Mouse (Mus musculus): ENCODE data around the gene Olfr706. TPM values are rescaled to one million over a fixed set of nuclear protein-coding genes. Genes with fewer than 3 reads are reported as not detected.
"Not testable (repeated sequence)": the region's sequence is repeated elsewhere in the genome, so short reads cannot be mapped to it uniquely, and the experiment has no call there.

Olfr706 gene
- total RNA-seq (2014; fragmentation: Nextera tagmentation) (not detected in 2 replicates), total RNA-seq (2017) (not detected in 2 replicates)

DNA sequence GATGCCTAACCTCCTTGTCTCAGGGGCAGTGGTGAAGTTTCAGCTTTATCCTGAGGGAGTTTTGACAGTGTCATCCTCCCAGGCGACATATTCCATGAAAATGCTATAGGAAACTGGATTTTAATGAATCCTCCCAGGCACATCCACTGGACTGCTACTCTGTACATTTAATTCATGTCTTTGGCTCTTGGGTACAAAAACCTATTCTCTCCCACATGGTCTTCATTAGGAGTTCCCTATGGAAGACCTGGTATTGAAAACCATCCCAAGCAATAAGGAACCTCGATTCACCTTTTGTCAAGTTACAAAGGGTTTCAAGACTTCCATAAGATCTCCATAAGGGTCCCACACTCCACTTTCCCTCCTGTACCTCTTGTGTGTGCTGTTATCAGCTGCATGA lies at the start of gene Olfr706:
Olfr706 (minus strand) TSS at position 101 of the 400 bp plus-strand sequence.
- ATAC-seq (replicated peaks; ENCODE audit: low FRiP score, low TSS enrichment, poor library complexity, severe bottlenecking): no peak

DNA sequence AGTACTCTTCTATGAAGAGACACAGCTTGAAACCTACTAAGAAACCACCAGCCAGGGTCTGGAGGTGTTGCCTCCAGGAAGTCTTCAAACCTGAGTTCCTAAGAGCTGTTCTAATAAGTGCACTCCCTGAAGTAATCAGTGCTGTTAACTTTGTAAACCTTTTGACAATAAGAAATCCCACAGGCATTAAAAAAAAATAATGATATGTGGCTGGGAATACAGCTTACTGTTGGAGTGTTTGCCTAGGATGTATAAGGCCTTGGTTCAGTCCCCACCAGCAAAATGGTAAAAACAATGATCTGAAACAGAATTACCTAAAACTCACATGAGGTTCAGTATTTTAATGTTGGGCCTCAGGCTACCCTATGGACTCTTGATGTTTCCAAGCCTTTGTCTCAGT lies 44.2 kb upstream of the Olfr706 start, which contains the start of gene Olfr709-ps1:
Olfr709-ps1 (minus strand) TSS at position 101 of the 400 bp plus-strand sequence.
- ATAC-seq (replicated peaks; ENCODE audit: low FRiP score, low TSS enrichment, poor library complexity, severe bottlenecking): no peak

DNA sequence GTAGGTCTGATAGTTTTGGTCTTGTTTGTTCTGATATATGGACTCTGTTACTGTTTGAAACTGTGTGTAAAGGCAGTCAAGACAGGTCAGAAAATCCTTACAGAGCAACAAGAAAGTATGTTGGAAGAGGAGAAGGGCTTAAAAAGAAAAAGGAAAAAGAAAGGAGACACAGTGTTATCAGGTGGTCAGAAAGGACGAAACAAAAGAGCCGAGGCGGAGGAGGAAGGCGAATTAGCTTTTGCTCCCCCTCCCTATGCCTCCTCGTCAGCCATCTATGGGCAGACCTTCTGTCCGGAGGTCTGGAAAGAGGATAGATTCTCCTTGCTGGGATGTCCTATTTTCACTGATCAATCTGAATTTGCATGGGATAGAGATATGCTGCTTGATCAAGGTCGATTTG lies 33.0 kb upstream of the Olfr706 start:
- ATAC-seq (replicated peaks; ENCODE audit: low FRiP score, low TSS enrichment, poor library complexity, severe bottlenecking): not testable (repeated sequence)

DNA sequence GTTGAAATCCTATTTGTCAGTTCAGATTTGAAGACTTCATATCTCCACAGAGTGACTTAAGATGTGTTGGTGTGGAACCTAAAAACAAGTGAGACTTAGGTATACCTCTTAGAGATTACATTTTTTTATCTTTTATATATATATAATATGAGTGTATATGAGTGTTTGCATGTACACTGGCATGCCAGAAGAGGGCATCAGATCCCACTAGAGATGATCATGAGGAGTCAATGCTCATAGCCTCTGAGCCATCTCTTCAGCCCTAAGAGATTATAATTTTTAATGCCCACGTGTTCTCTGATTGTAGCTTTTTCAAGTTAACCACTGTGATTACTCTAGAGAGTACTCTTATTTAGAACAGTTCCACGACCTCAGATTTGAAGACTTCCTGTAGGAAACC lies 19.7 kb upstream of the Olfr706 start, which contains the start of gene Olfr1532-ps1:
Olfr1532-ps1 (plus strand) TSS at position 326 of the 400 bp plus-strand sequence.
- no peak; the same call in 1 of the 2 replicates for ATAC-seq (replicated peaks; ENCODE audit: low FRiP score, low TSS enrichment, poor library complexity, severe bottlenecking)

DNA sequence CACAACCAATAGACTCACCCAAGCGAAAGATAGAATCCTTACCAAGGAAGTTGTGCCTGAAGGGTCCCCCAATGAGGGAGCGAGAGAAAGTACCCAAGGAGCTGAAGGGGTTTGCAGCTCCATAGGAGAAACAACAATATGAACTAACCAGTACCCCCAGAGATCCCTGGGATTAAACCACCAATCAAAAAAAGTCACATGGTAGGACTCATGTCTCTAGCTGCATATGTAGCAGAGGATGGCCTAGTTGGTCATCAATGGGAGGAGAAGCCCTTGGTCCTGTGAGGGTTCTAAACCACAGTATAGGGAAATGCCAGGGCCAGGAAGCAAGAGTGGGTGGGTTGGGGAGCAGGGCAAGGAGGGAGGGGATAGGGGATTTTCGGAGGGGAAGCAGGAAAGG lies 13.2 kb upstream of the Olfr706 start, which contains the start of gene Olfr707:
Olfr707 (minus strand) TSS at position 101 of the 400 bp plus-strand sequence.
- ATAC-seq (replicated peaks; ENCODE audit: low FRiP score, low TSS enrichment, poor library complexity, severe bottlenecking): not testable (repeated sequence)

DNA sequence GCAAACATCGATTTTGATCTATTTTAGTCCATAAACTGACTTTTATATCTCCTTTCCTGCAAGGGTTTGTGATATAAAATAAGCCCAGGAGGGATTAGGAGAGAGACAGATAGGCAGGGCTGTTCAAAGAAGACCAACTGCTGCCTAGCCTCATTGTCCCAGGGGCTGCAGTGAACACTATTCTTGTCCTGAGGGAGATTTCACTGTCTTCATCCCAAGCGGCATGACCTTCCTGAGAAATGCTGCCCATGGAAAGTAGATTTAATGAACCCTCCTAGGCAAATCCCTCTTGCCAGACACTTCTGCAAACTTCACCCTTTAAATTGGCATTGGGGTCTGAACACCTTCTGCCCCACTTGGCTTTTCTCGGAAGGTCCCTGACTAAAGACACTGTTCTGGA lies 11.2 kb downstream of the Olfr706 start, which contains the start of gene Olfr705:
Olfr705 (minus strand) TSS at position 101 of the 400 bp plus-strand sequence.
- ATAC-seq (replicated peaks; ENCODE audit: low FRiP score, low TSS enrichment, poor library complexity, severe bottlenecking): no peak

DNA sequence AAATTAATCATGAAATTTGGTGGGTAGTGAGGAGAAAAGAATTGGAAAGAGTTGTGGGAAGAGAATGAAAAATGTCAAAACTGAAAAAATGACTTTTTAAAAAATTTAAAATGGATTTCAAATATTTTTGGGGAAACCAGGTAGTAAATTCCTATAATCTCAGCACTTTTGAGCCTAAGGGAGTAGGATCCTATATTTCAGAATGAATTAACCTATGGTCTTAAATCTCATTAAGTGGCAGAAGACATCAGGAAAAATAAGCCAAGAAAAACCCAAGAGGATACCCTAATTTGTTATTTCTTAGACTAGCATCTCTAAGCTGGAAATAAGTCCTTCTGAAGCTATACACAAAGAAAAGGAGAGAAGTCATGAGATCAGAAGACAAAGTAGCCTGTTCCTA lies 25.1 kb downstream of the Olfr706 start, which contains the start of gene Olfr704:
Olfr704 (plus strand) TSS at position 301 of the 400 bp plus-strand sequence.
- no peak for ATAC-seq (replicated peaks; ENCODE audit: low FRiP score, low TSS enrichment, poor library complexity, severe bottlenecking)

DNA sequence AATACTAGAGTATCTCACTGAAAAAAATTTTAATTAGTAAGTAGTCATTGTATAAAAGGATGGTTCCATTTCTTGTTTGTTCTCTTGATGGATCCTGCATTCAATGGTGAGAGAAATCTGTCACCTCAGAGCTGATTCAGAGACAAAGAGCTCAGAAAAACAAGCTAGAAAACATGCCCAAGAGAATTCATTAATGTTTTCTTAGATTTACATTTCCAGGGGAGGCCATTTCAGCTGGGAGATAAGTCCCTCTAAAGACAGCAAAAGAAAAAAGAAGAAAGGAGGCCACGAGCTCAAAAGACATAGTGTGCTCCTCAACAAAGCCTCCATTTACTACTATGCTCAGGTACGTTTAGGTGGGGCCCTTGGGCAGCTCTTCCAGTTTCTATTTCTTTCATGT lies 44.9 kb downstream of the Olfr706 start, which contains the start of gene Olfr703:
Olfr703 (plus strand) TSS at position 301 of the 400 bp plus-strand sequence.
- ATAC-seq (replicated peaks; ENCODE audit: low FRiP score, low TSS enrichment, poor library complexity, severe bottlenecking): no peak

DNA sequence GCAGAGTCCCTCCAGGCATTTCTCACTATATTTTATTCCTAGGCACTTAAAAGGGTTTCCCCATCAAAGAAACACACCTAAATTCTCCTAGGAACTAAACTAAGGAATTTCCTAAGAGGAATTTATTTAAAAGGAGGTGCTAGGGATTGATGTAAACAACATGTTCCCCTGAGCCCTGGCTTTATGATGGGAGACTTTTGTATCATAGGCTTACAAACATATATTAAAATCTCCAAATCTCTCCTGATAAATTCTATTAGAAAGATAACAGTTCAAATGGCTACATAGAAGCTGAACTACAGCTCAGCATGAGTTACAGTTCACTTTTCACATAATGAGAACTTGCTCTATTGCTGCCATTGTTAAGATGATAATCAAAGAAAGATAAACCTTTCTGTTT lies 54.2 kb downstream of the Olfr706 start, which contains the start of gene Olfr702:
Olfr702 (minus strand) TSS at position 101 of the 400 bp plus-strand sequence.
- ATAC-seq (replicated peaks; ENCODE audit: low FRiP score, low TSS enrichment, poor library complexity, severe bottlenecking): no peak

Other genes starting within 250 kb of the Olfr706 start
- gene Olfr693, start 207.6 kb downstream of the Olfr706 start, total RNA-seq (2014; fragmentation: Nextera tagmentation): not detected in 2 replicates
- gene Olfr693, start 207.6 kb downstream of the Olfr706 start, total RNA-seq (2017): not detected in 2 replicates
- gene Olfr694, start 196.3 kb downstream of the Olfr706 start, total RNA-seq (2014; fragmentation: Nextera tagmentation): not detected in 2 replicates
- not detected in 2 replicates for gene Olfr694, start 196.3 kb downstream of the Olfr706 start, total RNA-seq (2017)
- gene Olfr695, start 171.8 kb downstream of the Olfr706 start, total RNA-seq (2014; fragmentation: Nextera tagmentation): not detected in 2 replicates
- gene Olfr695, start 171.8 kb downstream of the Olfr706 start, total RNA-seq (2017): not detected in 2 replicates
- not detected in 2 replicates for gene Olfr697, start 145.7 kb downstream of the Olfr706 start, total RNA-seq (2014; fragmentation: Nextera tagmentation)
- not detected in 2 replicates for gene Olfr697, start 145.7 kb downstream of the Olfr706 start, total RNA-seq (2017)
- not detected in 2 replicates for gene Olfr698, start 132.8 kb downstream of the Olfr706 start, total RNA-seq (2014; fragmentation: Nextera tagmentation)
- gene Olfr698, start 132.8 kb downstream of the Olfr706 start, total RNA-seq (2017): not detected in 2 replicates
- not detected in 2 replicates for gene Olfr699, start 95.0 kb downstream of the Olfr706 start, total RNA-seq (2014; fragmentation: Nextera tagmentation)
- not detected in 2 replicates for gene Olfr699, start 95.0 kb downstream of the Olfr706 start, total RNA-seq (2017)
- not detected in 2 replicates for gene Olfr700, start 79.3 kb downstream of the Olfr706 start, total RNA-seq (2014; fragmentation: Nextera tagmentation)
- not detected in 2 replicates for gene Olfr700, start 79.3 kb downstream of the Olfr706 start, total RNA-seq (2017)
- gene Olfr701, start 74.0 kb downstream of the Olfr706 start, total RNA-seq (2014; fragmentation: Nextera tagmentation): not detected in 2 replicates
- not detected in 2 replicates for gene Olfr701, start 74.0 kb downstream of the Olfr706 start, total RNA-seq (2017)
- not detected in 2 replicates for gene Olfr702, start 54.3 kb downstream of the Olfr706 start, total RNA-seq (2014; fragmentation: Nextera tagmentation)
- gene Olfr702, start 54.3 kb downstream of the Olfr706 start, total RNA-seq (2017): not detected in 2 replicates
- gene Olfr703, start 44.8 kb downstream of the Olfr706 start, total RNA-seq (2014; fragmentation: Nextera tagmentation): not detected in 2 replicates
- gene Olfr703, start 44.8 kb downstream of the Olfr706 start, total RNA-seq (2017): not detected in 2 replicates
- not detected in 2 replicates for gene Olfr704, start 25.0 kb downstream of the Olfr706 start, total RNA-seq (2014; fragmentation: Nextera tagmentation)
- gene Olfr704, start 25.0 kb downstream of the Olfr706 start, total RNA-seq (2017): not detected in 2 replicates
- gene Olfr705, start 11.3 kb downstream of the Olfr706 start, total RNA-seq (2014; fragmentation: Nextera tagmentation): not detected in 2 replicates
- gene Olfr705, start 11.3 kb downstream of the Olfr706 start, total RNA-seq (2017): not detected in 2 replicates
- gene Olfr707, start 13.1 kb upstream of the Olfr706 start, total RNA-seq (2014; fragmentation: Nextera tagmentation): not detected in 2 replicates
- gene Olfr707, start 13.1 kb upstream of the Olfr706 start, total RNA-seq (2017): not detected in 2 replicates
- not detected in 2 replicates for gene Olfr1532-ps1, start 19.8 kb upstream of the Olfr706 start, total RNA-seq (2014; fragmentation: Nextera tagmentation)
- gene Olfr1532-ps1, start 19.8 kb upstream of the Olfr706 start, total RNA-seq (2017): not detected in 2 replicates
- gene Olfr709-ps1, start 44.1 kb upstream of the Olfr706 start, total RNA-seq (2014; fragmentation: Nextera tagmentation): not detected in 2 replicates
- not detected in 2 replicates for gene Olfr709-ps1, start 44.1 kb upstream of the Olfr706 start, total RNA-seq (2017)
- gene Olfr710, start 60.1 kb upstream of the Olfr706 start, total RNA-seq (2014; fragmentation: Nextera tagmentation): not detected in 2 replicates
- not detected in 2 replicates for gene Olfr710, start 60.1 kb upstream of the Olfr706 start, total RNA-seq (2017)
- gene Olfr6, start 75.8 kb upstream of the Olfr706 start, total RNA-seq (2014; fragmentation: Nextera tagmentation): not detected in 2 replicates
- not detected in 2 replicates for gene Olfr6, start 75.8 kb upstream of the Olfr706 start, total RNA-seq (2017)
- gene Olfr711, start 87.3 kb upstream of the Olfr706 start, total RNA-seq (2014; fragmentation: Nextera tagmentation): not detected in 2 replicates
- gene Olfr711, start 87.3 kb upstream of the Olfr706 start, total RNA-seq (2017): not detected in 2 replicates
- gene Olfr2, start 117.9 kb upstream of the Olfr706 start, total RNA-seq (2014; fragmentation: Nextera tagmentation): 0.07 TPM in 1 of 2 replicates, not detected in the other
- not detected in 2 replicates for gene Olfr2, start 117.9 kb upstream of the Olfr706 start, total RNA-seq (2017)
- gene Olfr713, start 143.0 kb upstream of the Olfr706 start, total RNA-seq (2014; fragmentation: Nextera tagmentation): not detected in 2 replicates
- not detected in 2 replicates for gene Olfr713, start 143.0 kb upstream of the Olfr706 start, total RNA-seq (2017)
- gene Olfr714, start 182.8 kb upstream of the Olfr706 start, total RNA-seq (2014; fragmentation: Nextera tagmentation): not detected in 2 replicates
- gene Olfr714, start 182.8 kb upstream of the Olfr706 start, total RNA-seq (2017): not detected in 2 replicates
- not detected in 2 replicates for gene Olfr17, start 205.1 kb upstream of the Olfr706 start, total RNA-seq (2014; fragmentation: Nextera tagmentation)
- gene Olfr17, start 205.1 kb upstream of the Olfr706 start, total RNA-seq (2017): not detected in 2 replicates
- gene Olfr715b, start 222.2 kb upstream of the Olfr706 start, total RNA-seq (2014; fragmentation: Nextera tagmentation): not detected in 2 replicates
- not detected in 2 replicates for gene Olfr715b, start 222.2 kb upstream of the Olfr706 start, total RNA-seq (2017)
- not detected in 2 replicates for gene Olfr715, start 242.9 kb upstream of the Olfr706 start, total RNA-seq (2014; fragmentation: Nextera tagmentation)
- not detected in 2 replicates for gene Olfr715, start 242.9 kb upstream of the Olfr706 start, total RNA-seq (2017)

Data from megakaryocyte-erythroid progenitor cell, adult 5-6 weeks (primary cell).